Mouse (Mus musculus) spleen, postnatal 36 days (tissue): ENCODE data around the gene Gm9833.
"Not testable (repeated sequence)": the region's sequence is repeated elsewhere in the genome, so short reads cannot be mapped to it uniquely, and the experiment has no call there.

ENCODE experiments used
- DNase-seq, 2 experiments: peaks; one replicate each; pipeline ENCODE4 v3.0.0; 2022; ENCODE audit warnings: low spot score in 2 of 2, mixed read lengths in 1 of 2

The Gm9833 gene

DNA sequence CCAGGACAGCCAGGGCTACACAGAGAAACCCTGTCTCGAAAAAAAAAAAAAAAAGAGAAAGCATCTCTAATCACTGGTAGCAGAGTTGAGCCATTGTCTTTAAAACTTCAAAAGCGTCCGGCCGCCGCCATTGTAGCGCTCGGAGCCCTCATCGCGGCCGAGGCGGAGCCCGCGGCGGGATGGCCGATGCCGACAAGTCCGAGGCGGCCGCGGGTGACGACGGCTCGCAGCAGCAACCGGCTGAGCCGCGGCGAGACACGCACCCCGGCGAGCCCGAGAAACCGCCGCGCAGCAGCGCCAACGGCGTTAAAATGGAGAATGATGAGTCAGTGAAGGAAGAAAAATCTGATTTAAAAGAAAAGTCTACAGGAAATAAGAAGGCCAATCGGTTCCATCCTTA, at the start of gene Gm9833:
Gm9833 (plus strand) TSS at position 117 of the 400 bp plus-strand sequence.
- not testable (repeated sequence) for DNase-seq

DNA sequence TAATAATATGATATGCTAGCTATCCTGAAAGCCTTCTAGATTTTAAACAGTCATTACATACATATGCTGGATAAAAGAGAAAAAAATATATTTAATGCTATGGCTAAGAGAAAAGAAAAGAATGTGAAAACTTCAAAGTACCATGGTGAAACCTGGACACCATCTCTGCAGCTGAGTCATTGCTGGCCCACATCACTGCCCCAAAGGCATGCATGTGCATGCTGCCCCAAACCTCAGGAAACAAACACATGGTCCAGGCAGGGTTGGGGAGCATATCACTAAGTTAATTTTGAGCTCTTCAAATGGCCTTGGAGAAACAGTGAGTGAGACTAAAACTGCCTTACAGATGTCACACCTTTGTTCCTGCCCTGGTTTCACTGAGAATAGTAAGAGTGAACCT, 17.8 kb upstream of the Gm9833 start:
- DNase-seq: no peak

DNA sequence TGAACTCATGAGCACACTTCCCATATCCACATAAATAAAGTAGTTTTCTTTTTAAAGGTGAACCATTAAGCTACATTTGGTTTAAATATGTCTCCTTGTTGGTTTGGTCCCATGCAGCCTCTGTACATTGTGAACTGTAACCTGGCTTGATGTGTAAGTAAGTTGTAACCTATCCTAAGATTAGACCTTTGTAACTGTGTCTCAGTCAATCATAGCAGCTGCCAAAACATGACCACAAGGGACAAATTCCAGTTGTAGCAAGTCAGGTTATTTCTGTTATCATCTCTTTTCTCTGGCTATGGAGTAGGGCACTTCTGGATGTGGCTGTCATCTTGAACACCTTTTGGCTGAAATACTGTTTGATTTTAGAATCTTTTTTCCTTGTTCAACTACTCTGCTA, 12.1 kb upstream of the Gm9833 start:
- no peak for DNase-seq

GRCm38 (mm10) chr3:10077096-10077841, 10.6 kb upstream of the Gm9833 start:
- peak; percentile 11 to 47 for DNase-seq

- no peak for DNase-seq
Observed at GRCm38 (mm10) chr3:10078113-10078512, 9.8 kb upstream of the Gm9833 start.

- DNase-seq: no peak
Observed at GRCm38 (mm10) chr3:10081336-10081735, 6.6 kb upstream of the Gm9833 start.

DNA sequence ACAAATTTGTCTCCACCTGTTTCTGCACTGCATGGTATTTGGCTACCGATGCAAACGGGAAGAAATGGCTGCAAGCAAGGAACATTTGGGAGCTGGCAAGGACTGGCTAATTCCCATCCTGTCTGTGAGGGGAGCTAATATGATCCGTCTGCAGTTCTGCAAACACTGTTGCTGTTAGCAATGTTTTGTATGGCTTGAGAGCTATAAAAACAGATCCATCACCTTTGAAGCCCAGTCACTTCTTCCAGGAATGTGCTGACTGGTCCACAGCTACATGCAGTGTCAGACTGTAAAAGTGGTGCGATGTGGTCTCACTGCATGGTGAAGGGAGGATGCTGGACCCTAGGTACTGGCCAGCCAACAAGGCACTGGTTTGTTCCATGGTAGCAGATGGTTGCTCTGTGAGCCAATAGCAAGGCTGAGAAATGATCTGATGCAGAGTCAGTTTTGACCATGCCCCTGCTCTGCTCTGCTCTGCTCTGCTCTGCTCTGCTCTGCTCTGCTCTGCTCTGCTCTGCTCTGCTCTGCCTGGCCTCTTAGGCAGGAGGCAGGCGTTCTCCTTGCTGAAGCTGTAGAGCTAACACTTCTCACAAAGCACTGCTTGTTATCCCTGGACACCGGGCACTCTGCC, 5.9 kb upstream of the Gm9833 start:
- no peak for DNase-seq

DNA sequence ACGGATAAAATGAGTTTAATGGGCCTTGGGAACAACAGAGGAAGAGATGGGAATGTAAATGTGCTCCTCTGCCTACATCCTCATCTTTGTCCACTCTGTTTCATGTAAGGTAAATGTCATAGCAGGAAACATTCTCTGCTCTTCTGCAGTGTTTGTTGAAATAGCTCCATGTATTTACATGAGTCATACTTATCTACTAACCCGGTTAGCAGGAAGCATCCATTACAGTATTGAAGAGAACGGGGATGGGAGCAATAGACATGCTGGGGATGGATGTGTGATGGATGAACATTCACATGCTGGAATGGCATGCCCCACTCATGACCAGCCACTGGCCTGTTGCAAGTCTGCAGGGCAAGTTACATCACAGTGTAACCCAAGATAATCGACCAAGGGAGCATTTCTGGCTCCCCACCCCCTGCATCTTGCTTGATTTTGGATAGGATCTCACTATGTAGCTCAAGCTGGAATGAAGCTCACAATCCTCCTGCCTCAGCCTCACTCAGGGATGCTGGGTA, 5.3 kb upstream of the Gm9833 start:
- DNase-seq: no peak

DNA sequence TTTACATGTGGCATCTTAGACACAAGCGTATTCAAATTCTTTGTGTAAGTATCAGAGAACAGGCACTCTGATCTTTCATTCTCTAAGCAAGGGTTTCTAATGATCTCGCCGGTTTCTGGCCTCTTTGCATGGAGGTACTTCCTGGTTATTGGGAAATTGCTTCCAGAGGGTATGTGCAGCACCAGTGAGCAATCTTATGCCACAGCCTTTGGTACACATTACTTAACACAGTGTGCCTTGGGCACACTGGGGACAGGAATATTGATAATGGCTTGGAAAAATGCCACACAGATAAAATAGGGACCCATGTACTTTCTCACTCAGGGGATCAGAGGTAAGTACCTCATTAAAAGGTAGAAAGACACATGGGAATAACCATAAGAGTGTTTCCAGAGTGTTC, 3.8 kb upstream of the Gm9833 start:
- no peak for DNase-seq

DNA sequence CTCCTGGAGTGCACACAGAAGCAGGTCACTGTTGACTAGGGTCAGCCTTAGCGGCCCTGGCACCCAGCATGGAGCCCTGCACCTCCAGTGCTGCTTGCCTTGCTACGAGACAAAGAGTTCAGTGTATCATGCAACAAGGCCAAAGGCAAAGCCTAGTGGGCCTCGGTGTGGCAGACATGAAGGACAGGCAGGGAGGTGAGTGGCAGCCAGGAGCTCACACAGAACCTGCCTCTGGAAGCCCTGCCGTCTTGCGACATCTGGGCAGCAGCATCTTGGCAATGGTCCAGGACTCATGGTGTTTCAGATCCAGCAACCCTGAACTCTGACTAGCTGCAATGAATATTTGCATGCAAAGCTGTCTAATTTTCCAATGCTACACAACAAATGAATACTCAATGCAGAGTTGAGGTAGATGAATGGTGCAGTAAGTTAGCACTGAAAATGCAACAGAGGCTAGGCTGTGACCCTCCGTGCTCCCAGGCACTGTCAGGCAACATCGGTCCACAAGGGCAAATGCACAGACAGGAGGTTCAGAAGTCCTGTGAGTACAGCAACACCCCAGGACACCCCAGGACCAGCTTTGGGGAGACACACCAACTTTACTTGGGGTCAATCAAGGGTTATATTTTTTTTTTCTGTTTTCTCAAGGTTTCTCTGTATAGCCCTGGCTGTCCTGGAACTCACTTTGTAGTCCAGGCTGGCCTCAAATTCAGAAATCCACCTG, 2.4 kb upstream of the Gm9833 start:
- DNase-seq: no peak

- DNase-seq: peak; percentile 43
Observed at GRCm38 (mm10) chr3:10087511-10087910, 399 bp upstream of the Gm9833 start.

- no peak for DNase-seq
Observed at GRCm38 (mm10) chr3:10091616-10092140, 3.8 kb downstream of the Gm9833 start.

- DNase-seq: no peak
Observed at GRCm38 (mm10) chr3:10092499-10092898, 4.6 kb downstream of the Gm9833 start.

DNA sequence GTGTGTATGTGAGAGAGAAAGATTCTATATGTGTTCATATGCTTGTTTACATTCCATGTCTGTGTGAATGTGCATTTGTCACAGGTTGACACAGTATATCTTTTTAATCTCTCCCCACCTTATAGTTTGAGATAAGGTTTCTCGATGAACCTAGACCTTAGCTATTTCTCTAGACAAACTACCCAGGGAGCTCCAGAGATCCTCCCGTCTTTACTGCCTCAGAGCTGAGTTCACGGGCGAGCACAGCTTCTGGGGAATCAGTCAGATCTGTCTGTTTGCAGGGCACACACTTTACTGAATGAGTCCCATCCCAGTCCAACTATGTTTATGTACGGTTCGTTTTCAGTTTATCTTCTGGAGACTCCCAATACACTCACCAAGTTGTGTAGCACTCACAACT, 5.0 kb downstream of the Gm9833 start:
- no peak for DNase-seq

- no peak for DNase-seq
Observed at GRCm38 (mm10) chr3:10095076-10095622, 7.2 kb downstream of the Gm9833 start.

DNA sequence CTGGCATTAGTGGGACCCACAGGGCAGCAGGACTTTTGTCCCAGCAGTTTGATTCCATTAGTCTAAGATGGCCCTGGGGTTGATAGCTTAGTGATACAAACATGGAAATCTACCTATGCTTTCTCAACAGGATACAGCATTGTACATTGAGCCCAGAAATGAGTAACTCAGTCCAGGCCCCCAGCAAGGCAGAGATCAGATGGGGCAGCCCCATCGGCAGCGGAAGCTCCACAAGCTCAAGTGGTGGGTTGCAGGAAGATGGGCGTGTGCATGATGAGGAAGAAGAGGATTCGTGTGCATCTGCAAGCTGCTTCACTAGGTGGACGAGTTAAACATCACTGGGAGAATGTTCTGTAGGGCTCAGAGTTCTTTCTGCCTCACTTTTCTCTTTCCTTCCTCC, 11.8 kb downstream of the Gm9833 start:
- no peak for DNase-seq

DNA sequence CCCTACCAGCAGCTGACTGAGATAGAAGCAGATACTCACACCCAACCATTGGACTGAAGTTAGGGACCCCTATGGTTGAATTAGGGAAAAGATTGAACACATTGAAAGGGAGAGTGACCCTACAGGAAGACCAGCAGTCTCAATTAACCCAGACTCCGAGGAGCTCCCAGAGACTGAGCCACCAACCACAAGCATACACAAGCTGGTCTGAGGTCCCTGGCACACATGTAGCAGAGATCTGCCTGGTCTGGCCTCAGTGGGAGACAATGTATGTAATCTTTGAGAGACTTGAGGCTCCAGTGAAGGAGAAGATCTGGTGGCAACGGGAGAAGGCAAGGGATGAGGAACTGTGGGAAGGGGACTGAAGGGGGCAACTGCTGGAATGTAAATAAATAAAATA, 23.7 kb downstream of the Gm9833 start:
- DNase-seq: no peak

- no peak for DNase-seq
Observed at GRCm38 (mm10) chr3:10112196-10112595, 24.3 kb downstream of the Gm9833 start.

DNA sequence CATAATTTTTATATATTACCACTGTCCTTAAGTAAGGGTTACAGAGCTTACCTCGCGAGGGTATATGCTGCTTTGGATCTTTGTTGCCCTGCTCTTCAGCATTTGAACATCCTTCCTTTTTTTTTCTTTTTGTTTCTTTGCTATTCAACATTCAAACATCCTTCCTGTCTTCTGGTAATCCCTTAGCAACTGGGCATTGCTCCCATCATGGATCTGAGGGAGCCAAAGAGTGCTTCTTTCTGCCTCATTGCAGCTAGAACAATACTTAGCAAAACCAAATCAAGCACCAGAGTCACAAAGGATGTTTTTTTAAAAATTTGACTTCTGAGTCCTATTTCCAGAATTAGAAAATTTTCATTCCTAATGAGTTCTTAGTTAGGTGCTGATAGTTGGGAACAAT, 24.8 kb downstream of the Gm9833 start:
- no peak for DNase-seq

- DNase-seq: no peak
Observed at GRCm38 (mm10) chr3:10116531-10116930, 28.6 kb downstream of the Gm9833 start.

- DNase-seq: no peak
Observed at GRCm38 (mm10) chr3:10121232-10121631, 33.3 kb downstream of the Gm9833 start.
